Mouse (Mus musculus) lung, embryonic 14.5 days (tissue): ENCODE results near the gene Ddx28. TPM values are rescaled to one million over a fixed set of nuclear protein-coding genes. Genes with fewer than 3 reads are reported as not detected.
A peak's percentile ranks its signal among the peaks of the same experiment; 100 is the strongest.
"Not testable (repeated sequence)": the region's sequence is repeated elsewhere in the genome, so short reads cannot be mapped to it uniquely, and the experiment has no call there.

ENCODE experiments used
- ATAC-seq: fragments of 200-750 bp; cut with Nextera tagmentation; 2 replicates; pipeline ENCODE4 v1.8.0; 2017; ENCODE audit warnings: mild to moderate bottlenecking, moderate TSS enrichment, moderate library complexity; ENCODE audit not compliant: insufficient read depth
- DNase-seq: peaks from one replicate; pipeline ENCODE4 v3.0.0-alpha.2; 2015
- H3K27ac ChIP-seq: fragments of 300-500 bp; sonication (generic); 2 replicates; pipeline ENCODE4 v1.5.1; 2014; ENCODE audit warnings: low read depth, mild to moderate bottlenecking, moderate library complexity
- H3K27me3 ChIP-seq: fragments of 300-500 bp; sonication (generic); 2 replicates; pipeline ENCODE4 v1.6.1; 2014; ENCODE audit warnings: low read length, control low read depth; ENCODE audit not compliant: insufficient read depth
- H3K36me3 ChIP-seq: fragments of 300-500 bp; sonication (generic); 2 replicates; pipeline ENCODE4 v1.6.1; 2014; ENCODE audit warnings: control low read depth; ENCODE audit not compliant: insufficient read depth
- H3K4me1 ChIP-seq: fragments of 300-500 bp; sonication (generic); 2 replicates; pipeline ENCODE4 v1.6.1; 2014; ENCODE audit warnings: antibody characterized with exemption, control low read depth; ENCODE audit not compliant: insufficient read depth
- H3K4me2 ChIP-seq: fragments of 300-500 bp; sonication (generic); 2 replicates; pipeline ENCODE4 v1.6.1; 2014; ENCODE audit warnings: mild to moderate bottlenecking
- H3K4me3 ChIP-seq: fragments of 300-500 bp; sonication (generic); 2 replicates; pipeline ENCODE4 v1.5.1; 2014; ENCODE audit warnings: low read depth, low read length
- H3K9ac ChIP-seq: fragments of 300-500 bp; sonication (generic); 2 replicates; pipeline ENCODE4 v1.6.1; 2014
- H3K9me3 ChIP-seq: fragments of 300-500 bp; sonication (generic); 2 replicates; pipeline ENCODE4 v1.6.1; 2016; ENCODE audit warnings: low read depth, low read length, control low read depth
- CTCF ChIP-seq: IDR thresholded peaks from 2 replicates; pipeline ENCODE4 v1.5.1; 2016; ENCODE audit warnings: antibody characterized with exemption, low read depth
- WGBS: fragments of 180-500 bp; shearing (Covaris S2); extraction: QIAGEN DNeasy Blood & Tissue Kit; methylation state at CpG from one replicate; pipeline ENCODE4 v1.1.7; 2014; 5-methylcytosine and 5-hydroxymethylcytosine counted together
- polyA plus RNA-seq: library from polyadenylated mRNA; unstranded; fragments of >200 nt; fragmentation: Nextera tagmentation; extraction: Ambion mirVana; gene quantifications from 2 replicates; pipeline ENCODE4 v1.2.1, GENCODE M21; 2014

Gene Ddx28
- polyA plus RNA-seq, 1 experiment from 2014 or later, result 19.1 TPM

DNA sequence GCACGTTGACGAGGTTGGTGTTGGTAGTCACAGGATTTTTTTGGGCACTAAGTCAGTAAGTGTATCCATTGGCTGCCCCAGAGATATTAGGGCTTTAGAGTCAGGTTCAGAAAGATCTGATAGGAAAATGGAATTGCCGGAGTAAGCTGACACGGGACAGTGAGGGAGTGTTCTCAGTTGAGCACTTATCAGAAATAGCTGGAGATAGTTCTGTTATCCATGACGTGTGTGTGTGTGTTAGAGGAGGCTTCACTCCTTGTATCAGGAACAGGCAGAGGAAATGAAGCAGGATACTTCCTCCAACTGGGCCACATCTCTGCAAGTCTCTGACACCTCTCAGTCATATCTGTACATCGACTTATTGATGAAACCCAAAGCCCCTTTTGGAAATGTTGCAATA, 4.6 kb upstream of the Ddx28 start:
- H3K27me3 ChIP-seq, result no peaks in the 10 kb centered on the region
- no peak overlapping the region for H3K9ac ChIP-seq
- peaks cover 17% of the 10 kb centered on the region; the same call in 1 of the 2 replicates for H3K36me3 ChIP-seq
- H3K4me1 ChIP-seq, result no peaks in the 10 kb centered on the region
- ATAC-seq (no peak), DNase-seq (no peak)
- 89% methylated on average over 6 of the region's 6 CpGs for WGBS
- H3K27ac ChIP-seq, result no peak overlapping the region
- no peak overlapping the region for H3K4me3 ChIP-seq
- TF ChIP-seq CTCF, result no peak
- H3K9me3 ChIP-seq, result no peaks in the 10 kb centered on the region
- no peak overlapping the region for H3K4me2 ChIP-seq

DNA sequence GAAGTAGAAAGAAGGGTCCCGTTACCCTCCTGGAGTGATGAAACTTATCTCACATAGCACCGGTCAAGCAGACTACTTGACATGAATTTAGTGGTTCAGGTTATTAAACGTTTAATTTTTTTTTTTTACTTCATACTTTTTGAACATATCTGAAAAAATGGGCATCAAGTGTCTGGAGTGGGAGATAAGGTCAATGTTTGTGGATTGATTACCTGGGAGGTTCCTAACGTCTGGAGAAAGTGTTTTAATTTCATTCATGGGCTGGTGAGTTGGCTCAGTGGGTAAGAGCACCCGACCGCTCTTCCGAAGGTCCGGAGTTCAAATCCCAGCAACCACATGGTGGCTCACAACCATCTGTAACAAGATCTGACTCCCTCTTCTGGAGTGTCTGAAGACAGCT, 521 bp upstream of the Ddx28 start:
- H3K4me1 ChIP-seq, H3K9me3 ChIP-seq, DNase-seq, H3K27me3 ChIP-seq, ATAC-seq, H3K27ac ChIP-seq: not testable (repeated sequence)
- Histone ChIP-seq H3K9ac (peak overlapping the region; percentile 86; the same call in 1 of the 2 replicates), H3K4me3 (peak overlapping the region; percentile 93), H3K36me3 (peaks cover 20% of the 10 kb centered on the region; the same call in 1 of the 2 replicates), H3K4me2 (peak overlapping the region; percentile 99)
- WGBS, result 67% methylated on average over 8 of the region's 8 CpGs

DNA sequence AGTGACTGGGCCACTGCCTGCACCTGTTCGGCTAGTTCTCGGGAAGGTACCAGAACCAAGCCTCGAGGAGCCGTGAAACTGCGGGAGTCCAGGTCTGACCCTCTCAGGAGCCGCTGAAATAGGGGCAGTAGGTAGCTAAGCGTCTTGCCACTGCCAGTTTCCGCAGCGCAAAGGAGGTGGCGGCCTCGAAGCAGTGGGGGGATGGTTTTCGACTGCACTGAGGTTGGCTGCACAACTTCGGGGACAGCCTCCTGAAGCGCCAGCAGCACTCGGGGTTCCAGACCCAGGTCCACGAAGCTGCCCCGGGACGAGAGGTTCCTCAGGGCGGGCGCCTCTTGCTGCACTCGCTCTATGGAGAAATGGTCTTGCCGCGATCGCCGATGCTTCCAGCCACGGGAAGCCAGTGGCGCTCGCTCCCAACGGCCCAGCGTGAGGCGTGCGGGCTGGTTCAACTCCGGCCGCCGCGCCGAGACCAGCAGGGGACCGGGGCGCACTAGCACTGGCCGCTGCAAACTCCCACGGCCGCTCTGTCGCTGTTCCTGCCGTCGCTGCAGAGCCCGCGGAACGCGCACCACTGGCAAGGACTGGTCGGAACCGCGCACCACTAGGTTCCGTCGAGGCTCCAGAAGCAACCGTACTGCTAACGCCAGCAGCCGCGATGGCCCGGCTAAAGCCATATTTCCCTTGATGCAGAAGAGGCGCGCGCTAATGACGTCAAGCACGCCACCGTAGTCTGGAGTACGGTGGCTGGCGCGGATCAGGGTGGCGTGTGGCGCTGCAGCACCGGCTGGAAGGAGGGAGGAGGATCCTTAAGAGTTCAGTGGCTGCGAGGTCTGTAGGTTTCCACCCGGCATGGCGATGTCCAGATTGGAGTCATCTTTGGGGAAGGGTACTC, 687 bp downstream of the Ddx28 start:
- H3K27ac ChIP-seq, result peak overlapping the region; percentile 48

DNA sequence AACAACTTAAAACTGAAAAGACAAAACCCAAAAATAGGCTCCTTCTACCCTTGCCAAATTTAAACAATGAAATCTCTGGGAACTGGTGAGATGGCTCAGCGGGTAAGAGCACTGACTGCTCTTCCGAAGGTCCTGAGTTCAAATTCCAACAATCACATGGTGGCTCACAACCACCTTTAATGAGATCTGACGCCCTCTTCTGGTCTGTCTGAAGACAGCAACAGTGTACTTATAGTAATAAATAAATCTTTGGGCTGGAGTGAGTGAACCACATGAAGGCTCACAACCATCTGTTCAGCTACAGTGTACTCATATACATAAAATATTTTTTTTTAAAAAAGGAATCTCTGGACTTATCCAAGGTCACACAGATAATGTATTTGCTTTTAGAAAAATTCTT, 3.8 kb downstream of the Ddx28 start:
- H3K9ac ChIP-seq, DNase-seq, H3K4me3 ChIP-seq, H3K4me2 ChIP-seq, H3K36me3 ChIP-seq, ATAC-seq, H3K9me3 ChIP-seq, H3K27me3 ChIP-seq, H3K4me1 ChIP-seq, H3K27ac ChIP-seq: not testable (repeated sequence)
- WGBS, result 58% methylated on average over 3 of the region's 3 CpGs

More for the DNA sequence above, 687 bp downstream of the Ddx28 start:
- no peaks in the 10 kb centered on the region for H3K9me3 ChIP-seq
- ATAC-seq (peak; percentile 97), DNase-seq (peak; percentile 97)
- peaks cover 8% of the 10 kb centered on the region; the same call in 1 of the 2 replicates for H3K4me1 ChIP-seq
- peaks cover 13% of the 10 kb centered on the region; the same call in 1 of the 2 replicates for H3K36me3 ChIP-seq
- no peak for TF ChIP-seq CTCF
- WGBS, result under 1% methylated on average over 74 of the region's 74 CpGs
- H3K4me3 ChIP-seq, result peak overlapping the region; percentile 93
- H3K4me2 ChIP-seq, result peak overlapping the region; percentile 99
- H3K27me3 ChIP-seq, result no peaks in the 10 kb centered on the region
- peak overlapping the region; percentile 86 for H3K9ac ChIP-seq

DNA sequence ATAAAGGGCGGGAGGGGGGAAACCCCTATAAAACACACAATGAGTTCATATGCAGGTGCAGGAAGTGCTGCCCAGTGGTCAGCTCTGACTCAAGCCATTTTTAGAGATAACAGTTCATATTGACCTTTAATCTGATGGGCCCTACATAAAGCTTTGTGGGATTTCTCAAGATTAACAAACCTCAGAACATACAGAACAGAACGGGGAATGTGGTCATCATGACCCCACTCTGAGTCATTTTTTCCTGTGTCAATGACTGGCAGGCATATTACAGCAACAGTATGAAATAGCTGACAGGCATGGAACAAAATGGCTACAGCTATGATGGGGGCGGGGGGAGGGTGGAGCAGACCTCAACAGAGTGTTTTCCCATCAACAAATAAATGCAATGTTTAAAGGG, 4.5 kb downstream of the Ddx28 start:
- no peak overlapping the region for H3K9ac ChIP-seq
- H3K27ac ChIP-seq, result no peak overlapping the region
- no peaks in the 10 kb centered on the region for H3K9me3 ChIP-seq
- no peak overlapping the region for H3K4me3 ChIP-seq
- H3K36me3 ChIP-seq, result peaks cover 5% of the 10 kb centered on the region; the same call in 1 of the 2 replicates
- 73% methylated on average over 3 of the region's 3 CpGs for WGBS
- no peaks in the 10 kb centered on the region for H3K27me3 ChIP-seq
- no peak for DNase-seq
- no peak for ATAC-seq
- H3K4me1 ChIP-seq, result peaks cover 8% of the 10 kb centered on the region; the same call in 1 of the 2 replicates
- no peak for TF ChIP-seq CTCF
- no peak overlapping the region for H3K4me2 ChIP-seq

DNA sequence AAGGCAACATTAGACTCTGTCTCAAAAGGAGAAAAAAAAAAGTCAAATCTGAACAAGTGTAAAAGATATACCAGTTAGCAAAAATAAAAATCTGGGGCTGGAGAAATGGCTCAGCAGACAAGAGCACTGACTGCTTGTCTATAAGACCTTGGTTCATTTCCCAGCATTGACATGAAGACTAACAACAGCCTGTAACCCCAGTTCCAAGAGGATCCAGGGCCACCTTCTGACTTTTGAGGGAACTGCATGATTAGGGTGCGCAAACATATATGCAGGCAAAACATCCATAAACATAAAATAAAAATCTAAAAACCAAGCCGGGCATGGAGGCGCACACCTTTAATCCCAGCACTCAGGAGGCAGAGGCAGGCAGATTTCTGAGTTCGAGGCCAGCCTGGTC, 5.3 kb downstream of the Ddx28 start:
- H3K4me1 ChIP-seq, result peaks cover 8% of the 10 kb centered on the region; the same call in 1 of the 2 replicates
- H3K27me3 ChIP-seq, result no peaks in the 10 kb centered on the region
- WGBS, result 92% methylated on average over 4 of the region's 4 CpGs
- no peak overlapping the region for H3K27ac ChIP-seq
- peaks cover 5% of the 10 kb centered on the region; the same call in 1 of the 2 replicates for H3K36me3 ChIP-seq
- TF ChIP-seq CTCF, result peak; percentile 38
- no peak overlapping the region for H3K4me3 ChIP-seq
- DNase-seq (peak; percentile 12), ATAC-seq (no peak)
- no peak overlapping the region for H3K4me2 ChIP-seq
- no peaks in the 10 kb centered on the region for H3K9me3 ChIP-seq
- no peak overlapping the region for H3K9ac ChIP-seq

DNA sequence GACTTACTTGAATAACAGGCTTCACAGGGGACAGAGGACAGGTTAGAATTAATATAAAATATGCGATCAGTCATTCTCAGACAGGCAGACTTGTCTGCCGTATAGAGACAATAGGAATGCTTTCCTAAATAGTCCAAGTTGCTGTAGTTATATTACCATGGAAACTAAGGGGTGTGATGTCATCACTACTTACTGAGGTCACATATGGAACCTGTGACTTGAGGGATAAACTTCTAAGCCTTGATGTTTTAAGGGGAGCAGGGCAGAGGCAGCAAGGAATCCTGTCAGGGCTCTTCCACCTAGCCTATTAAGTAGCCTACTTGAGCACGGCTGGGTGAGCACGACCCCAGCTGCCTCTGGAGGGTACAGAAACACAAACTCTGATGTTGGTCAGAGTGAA, 5.8 kb downstream of the Ddx28 start, which contains the start of gene Dpep2nb:
TSS of gene Dpep2nb (minus strand) at position 101 of the 400 bp plus-strand sequence.
- H3K4me1 ChIP-seq, result peaks cover 8% of the 10 kb centered on the region; the same call in 1 of the 2 replicates
- H3K9ac ChIP-seq, result no peak within 1 kb of the TSS
- no peak for TF ChIP-seq CTCF
- no peaks in the 10 kb centered on the region for H3K9me3 ChIP-seq
- WGBS, result 68% methylated on average over 4 of the region's 4 CpGs
- no peak within 1 kb of the TSS for H3K27ac ChIP-seq
- no peaks in the 10 kb centered on the region for H3K27me3 ChIP-seq
- no peak within 1 kb of the TSS for H3K4me2 ChIP-seq
- no peak within 1 kb of the TSS for H3K4me3 ChIP-seq
- H3K36me3 ChIP-seq, result peaks cover 5% of the 10 kb centered on the region; the same call in 1 of the 2 replicates
- DNase-seq (no peak), ATAC-seq (no peak)
